7 mouse cellular contexts compared by ENCODE assay signal in the genomic region with DNA sequence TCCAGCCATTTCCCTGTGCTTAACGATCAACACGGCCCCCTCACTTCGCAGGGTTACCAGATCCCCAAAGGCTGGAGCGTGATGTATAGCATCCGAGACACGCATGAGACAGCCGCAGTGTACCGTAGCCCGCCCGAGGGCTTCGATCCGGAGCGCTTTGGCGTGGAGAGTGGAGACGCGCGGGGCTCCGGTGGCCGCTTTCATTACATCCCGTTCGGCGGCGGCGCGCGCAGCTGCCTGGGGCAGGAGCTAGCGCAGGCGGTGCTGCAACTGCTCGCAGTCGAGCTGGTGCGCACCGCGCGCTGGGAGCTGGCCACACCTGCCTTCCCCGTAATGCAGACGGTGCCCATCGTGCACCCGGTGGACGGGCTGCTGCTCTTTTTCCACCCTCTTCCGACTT. TPM values are rescaled to one million over a fixed set of nuclear protein-coding genes. Genes with fewer than 3 reads are reported as not detected.
A peak's percentile ranks its signal among the peaks of the same experiment; 100 is the strongest.
DNase-seq lines count a peak whose midpoint lies in the region; ATAC-seq and TF ChIP-seq lines count a peak whose summit lies in the region.

No protein-coding gene starts in this region.

- H3K9me3 ChIP-seq in forebrain, embryonic 15.5 days = no peaks in the 10 kb centered on the region
- no peaks in the 10 kb centered on the region for H3K9me3 ChIP-seq in liver, embryonic 14.5 days (ENCODE audit: control insufficient read depth, low read length)

- ATAC-seq in forebrain, embryonic 15.5 days (replicated peaks) = peak; percentile 51
- no peak for ATAC-seq in liver, embryonic 14.5 days (ENCODE audit: insufficient read depth)

- no peak for TF ChIP-seq EP300 in liver, embryonic 14.5 days (IDR thresholded peaks at IDR 0.05; ENCODE audit: low read depth)

- peak overlapping the region; percentile 42 for H3K4me3 ChIP-seq in left cerebral cortex, adult 2 months
- peak overlapping the region; percentile 37 for H3K4me3 ChIP-seq in forebrain, embryonic 15.5 days
- peak overlapping the region in 1 of 2 experiments; percentile 35; a peak in 1 of 4 replicates for H3K4me3 ChIP-seq in liver, embryonic 14.5 days (ENCODE audit: insufficient read depth in 1 of 2, low read depth in 2 of 2, low read length in 2 of 2)

- 0 out of 2 replicates have a peak overlapping the region, but pooled peaks have one; percentile 25 for H3K9ac ChIP-seq in forebrain, embryonic 15.5 days (replicated peaks)
- H3K9ac ChIP-seq in liver, embryonic 14.5 days (replicated peaks) = no peak overlapping the region

- no peak overlapping the region for H3K27ac ChIP-seq in left cerebral cortex, adult 2 months
- H3K27ac ChIP-seq in forebrain, embryonic 15.5 days (replicated peaks) = no peak overlapping the region
- H3K27ac ChIP-seq in liver, embryonic 14.5 days = no peak overlapping the region

- H3K4me2 ChIP-seq in forebrain, embryonic 15.5 days (replicated peaks) = peak overlapping the region; percentile 64
- peak overlapping the region; percentile 39 for H3K4me2 ChIP-seq in liver, embryonic 14.5 days (ENCODE audit: low read depth)

- peaks cover 31% of the 10 kb centered on the region for H3K4me1 ChIP-seq in forebrain, embryonic 15.5 days
- no peaks in the 10 kb centered on the region for H3K4me1 ChIP-seq in liver, embryonic 14.5 days (replicated peaks; ENCODE audit: control insufficient read depth in 2 of 2, insufficient read depth in 2 of 2, low read length in 1 of 2)

- intact Hi-C loops in left cerebral cortex, adult 2 months (cut with DNase I) = no loop called here

- no peaks in the 10 kb centered on the region for H3K36me3 ChIP-seq in forebrain, embryonic 15.5 days
- no peaks in the 10 kb centered on the region for H3K36me3 ChIP-seq in liver, embryonic 14.5 days (replicated peaks; ENCODE audit: control insufficient read depth, insufficient read depth, low read depth)

- DNase-seq in left cerebral cortex, adult 2 months (ENCODE audit: extremely low spot score in 1 of 2, low spot score in 2 of 2) = peak in 1 of 2 experiments; percentile 39
- no peak for DNase-seq in left cerebral cortex, adult 8-10 months (ENCODE audit: low spot score in 2 of 2)
- peak; percentile 49 for DNase-seq in brain, adult 2 months (ENCODE audit: low read depth, low spot score)
- no peak for DNase-seq in liver, embryonic 14.5 days (ENCODE audit: low read depth in 3 of 3, low spot score in 3 of 3)
- DNase-seq in right cerebral cortex, postnatal 4 days = peak; percentile 61
- DNase-seq in layer of hippocampus, adult 8-10 months (ENCODE audit: low spot score in 2 of 2) = no peak

- TF ChIP-seq CTCF in left cerebral cortex, adult 2 months (IDR thresholded peaks at IDR 0.05) = no peak
- no peak for TF ChIP-seq CTCF in liver, embryonic 14.5 days (IDR thresholded peaks at IDR 0.05; ENCODE audit: low read depth)

- peaks cover 100% of the 10 kb centered on the region for H3K27me3 ChIP-seq in forebrain, embryonic 15.5 days
- peaks cover 83% of the 10 kb centered on the region for H3K27me3 ChIP-seq in liver, embryonic 14.5 days (ENCODE audit: control insufficient read depth, insufficient read depth, low read length)

- WGBS in forebrain, embryonic 15.5 days = under 1% methylated on average over 40 of the region's 40 CpGs
- 2% methylated on average over 40 of the region's 40 CpGs for WGBS in liver, embryonic 14.5 days (ENCODE audit: insufficient replicate concordance)

RNA-seq across cellular contexts. Expression of a gene that starts 4.7 kb away (rescaled TPM):
- total RNA-seq in left cerebral cortex, adult 2 months (2021) = under 1 TPM; 0.26 to 0.38 TPM
- total RNA-seq in left cerebral cortex, adult 8-10 months (2022) = under 1 TPM in 3 of 4 experiments, not detected in 1; 0.38 to 0.62 (median 0.41) TPM
- polyA plus RNA-seq in forebrain, embryonic 15.5 days (2015; fragmentation: Nextera tagmentation; extraction: Ambion mirVana) = not detected in 2 replicates
- 0.16 TPM in 2 replicates for polyA plus RNA-seq in liver, embryonic 14.5 days (2012; rRNA removed)
- polyA plus RNA-seq in liver, embryonic 14.5 days (2014; fragmentation: Nextera tagmentation; extraction: Ambion mirVana) = 0.10 TPM in 1 of 2 replicates, not detected in the other
- total RNA-seq in layer of hippocampus, adult 8-10 months (2022) = under 1 TPM; 0.51 to 0.74 (median 0.56) TPM

RNA-seq across cellular contexts. Expression of a gene that starts 7.5 kb away (rescaled TPM):
- under 1 TPM in 1 of 2 experiments, not detected in 1; 0.38 TPM for total RNA-seq in left cerebral cortex, adult 2 months (2021)
- not detected for total RNA-seq in left cerebral cortex, adult 8-10 months (2022)
- polyA plus RNA-seq in forebrain, embryonic 15.5 days (2015; fragmentation: Nextera tagmentation; extraction: Ambion mirVana) = not detected in 2 replicates
- 0.01 and 0.03 TPM in 2 replicates for polyA plus RNA-seq in liver, embryonic 14.5 days (2012; rRNA removed)
- not detected in 2 replicates for polyA plus RNA-seq in liver, embryonic 14.5 days (2014; fragmentation: Nextera tagmentation; extraction: Ambion mirVana)
- total RNA-seq in layer of hippocampus, adult 8-10 months (2022) = under 1 TPM in 1 of 4 experiments, not detected in 3; 0.19 TPM

Comparison
In these comparisons a context has a peak if more than half of its experiments do, and no peak if none do; other contexts are left out.
1. DNase-seq: peak in brain, adult 2 months (single experiment) and right cerebral cortex, postnatal 4 days (single experiment); none in left cerebral cortex, adult 8-10 months (0 of 2), liver, embryonic 14.5 days (0 of 3) and layer of hippocampus, adult 8-10 months (0 of 2).